Mouse (Mus musculus) cortical plate, adult 2 months (tissue): Measurements from ENCODE around the gene Dpp7.

Source experiments
- CTCF ChIP-seq: fragments of 200-500 bp; IDR thresholded peaks from 2 replicates; pipeline ENCODE4 v1.5.1; 2011; ENCODE audit warnings: mild to moderate bottlenecking, control low read depth, low read length; ENCODE audit not compliant: insufficient read depth; ENCODE audit errors: extremely low read depth
- POLR2A ChIP-seq: fragments of 200-500 bp; IDR thresholded peaks from 2 replicates; pipeline ENCODE4 v1.6.1; 2011; ENCODE audit warnings: mild to moderate bottlenecking, low read length, control low read depth; ENCODE audit not compliant: insufficient read depth; ENCODE audit errors: extremely low read depth

- no peak for TF ChIP-seq POLR2A
- TF ChIP-seq CTCF, result no peak
These were observed 8.2 kb upstream of the Dpp7 start for GRCm38 (mm10) chr2:25364313-25364712.
